ENCODE assay signal across 8 mouse cellular contexts in genomic region chr2:127208452-127208769, GRCm38 (mm10). TPM values are rescaled to one million over a fixed set of nuclear protein-coding genes. Genes with fewer than 3 reads are reported as not detected.
A peak's percentile ranks its signal among the peaks of the same experiment; 100 is the strongest.
DNase-seq lines count a peak whose midpoint lies in the region; ATAC-seq lines count a peak whose summit lies in the region.

No protein-coding gene starts in this region.

- H3K4me3 ChIP-seq in lung, embryonic 15.5 days = peak overlapping the region; percentile 60
- peak overlapping the region; percentile 64 for H3K4me3 ChIP-seq in limb, embryonic 10.5 days
- peak overlapping the region; percentile 95 for H3K4me3 ChIP-seq in neural tube, embryonic 15.5 days (replicated peaks)

- peak overlapping the region; percentile 80 for H3K4me2 ChIP-seq in lung, embryonic 15.5 days
- H3K4me2 ChIP-seq in neural tube, embryonic 15.5 days = peak overlapping the region; percentile 85

- peak overlapping the region; percentile 17; the same call in 1 of the 2 replicates for H3K27ac ChIP-seq in lung, embryonic 15.5 days
- H3K27ac ChIP-seq in limb, embryonic 10.5 days = peak overlapping the region; percentile 81
- H3K27ac ChIP-seq in neural tube, embryonic 15.5 days (replicated peaks) = peak overlapping the region; percentile 84

- no peaks in the 10 kb centered on the region for H3K9me3 ChIP-seq in lung, embryonic 15.5 days
- H3K9me3 ChIP-seq in limb, embryonic 10.5 days (replicated peaks) = no peaks in the 10 kb centered on the region
- H3K9me3 ChIP-seq in neural tube, embryonic 15.5 days (replicated peaks) = no peaks in the 10 kb centered on the region

- H3K27me3 ChIP-seq in lung, embryonic 15.5 days = no peaks in the 10 kb centered on the region
- H3K27me3 ChIP-seq in limb, embryonic 10.5 days (ENCODE audit: low read depth, poor library complexity, severe bottlenecking) = no peaks in the 10 kb centered on the region
- no peaks in the 10 kb centered on the region for H3K27me3 ChIP-seq in neural tube, embryonic 15.5 days (replicated peaks)

- 0% methylated on average over 17 of the region's 17 CpGs for WGBS in lung, embryonic 15.5 days
- under 1% methylated on average over 17 of the region's 17 CpGs for WGBS in limb, embryonic 10.5 days
- WGBS in neural tube, embryonic 15.5 days = under 1% methylated on average over 17 of the region's 17 CpGs

- DNase-seq in lung, postnatal 4 days = no peak
- DNase-seq in limb, embryonic 10.5 days (ENCODE audit: low spot score) = no peak
- no peak for DNase-seq in cerebellum, postnatal 36 days
- DNase-seq in urinary bladder, postnatal 10 days (ENCODE audit: low spot score) = no peak
- no peak for DNase-seq in gastrocnemius, postnatal 10 days

- peaks cover 11% of the 10 kb centered on the region for H3K4me1 ChIP-seq in lung, embryonic 15.5 days
- H3K4me1 ChIP-seq in limb, embryonic 10.5 days = peaks cover 15% of the 10 kb centered on the region
- peaks cover 16% of the 10 kb centered on the region for H3K4me1 ChIP-seq in neural tube, embryonic 15.5 days

- peak overlapping the region; percentile 58 for H3K9ac ChIP-seq in lung, embryonic 15.5 days
- H3K9ac ChIP-seq in neural tube, embryonic 15.5 days (replicated peaks) = peak overlapping the region; percentile 77

- ATAC-seq in lung, embryonic 15.5 days (ENCODE audit: borderline replicate concordance, extremely low read depth, low FRiP score, low TSS enrichment) = no peak; the same call in 1 of the 2 replicates
- ATAC-seq in erythroblast, adult 5-6 weeks (replicated peaks; ENCODE audit: low FRiP score, poor library complexity, severe bottlenecking) = peak; percentile 19; the same call in 1 of the 2 replicates
- ATAC-seq in neural tube, embryonic 15.5 days (ENCODE audit: low FRiP score) = no peak; the same call in 1 of the 2 replicates

- H3K36me3 ChIP-seq in lung, embryonic 15.5 days = peaks cover 34% of the 10 kb centered on the region
- peaks cover 42% of the 10 kb centered on the region for H3K36me3 ChIP-seq in limb, embryonic 10.5 days
- peaks cover 29% of the 10 kb centered on the region for H3K36me3 ChIP-seq in neural tube, embryonic 15.5 days

RNA-seq across cellular contexts. Expression of gene Snrnp200, which starts 0.2 kb away (rescaled TPM):
- 53.8 and 54.0 TPM in 2 replicates for polyA plus RNA-seq in lung, embryonic 15.5 days (2015; fragmentation: Nextera tagmentation; extraction: Ambion mirVana)
- total RNA-seq in erythroblast, adult 5-6 weeks (2015; ENCODE audit: low replicate concordance) = 25.7 and 44.3 TPM in 2 replicates
- total RNA-seq in erythroblast, adult 5-6 weeks (2017; ENCODE audit: low replicate concordance) = 45.7 and 55.2 TPM in 2 replicates
- 103 and 113 TPM in 2 replicates for polyA plus RNA-seq in limb, embryonic 10.5 days (2016; fragmentation: Nextera tagmentation; extraction: Ambion mirVana)
- 40.0 and 45.6 TPM in 2 replicates for polyA plus RNA-seq in neural tube, embryonic 15.5 days (2015; fragmentation: Nextera tagmentation; extraction: Ambion mirVana)
- total RNA-seq in gastrocnemius, postnatal 10 days (2021) = 10 to 100 TPM; 44.2 to 47.0 TPM

RNA-seq across cellular contexts. Expression of gene 1810024B03Rik, which starts 0.3 kb away (rescaled TPM):
- polyA plus RNA-seq in lung, embryonic 15.5 days (2015; fragmentation: Nextera tagmentation; extraction: Ambion mirVana) = 1.7 and 1.9 TPM in 2 replicates
- total RNA-seq in erythroblast, adult 5-6 weeks (2015; ENCODE audit: low replicate concordance) = not detected in 2 replicates
- total RNA-seq in erythroblast, adult 5-6 weeks (2017; ENCODE audit: low replicate concordance) = 0.84 TPM in 1 of 2 replicates, not detected in the other
- polyA plus RNA-seq in limb, embryonic 10.5 days (2016; fragmentation: Nextera tagmentation; extraction: Ambion mirVana) = 1.7 and 2.5 TPM in 2 replicates
- polyA plus RNA-seq in neural tube, embryonic 15.5 days (2015; fragmentation: Nextera tagmentation; extraction: Ambion mirVana) = 0.64 and 0.92 TPM in 2 replicates
- under 1 TPM; 0.52 to 0.93 TPM for total RNA-seq in gastrocnemius, postnatal 10 days (2021)

RNA-seq across cellular contexts. Expression of gene Ciao1, which starts 39.2 kb away (rescaled TPM):
- polyA plus RNA-seq in lung, embryonic 15.5 days (2015; fragmentation: Nextera tagmentation; extraction: Ambion mirVana) = 64.4 and 67.9 TPM in 2 replicates
- total RNA-seq in erythroblast, adult 5-6 weeks (2015; ENCODE audit: low replicate concordance) = 7.9 and 11.1 TPM in 2 replicates
- 17.4 and 30.4 TPM in 2 replicates for total RNA-seq in erythroblast, adult 5-6 weeks (2017; ENCODE audit: low replicate concordance)
- 58.8 and 58.9 TPM in 2 replicates for polyA plus RNA-seq in limb, embryonic 10.5 days (2016; fragmentation: Nextera tagmentation; extraction: Ambion mirVana)
- polyA plus RNA-seq in neural tube, embryonic 15.5 days (2015; fragmentation: Nextera tagmentation; extraction: Ambion mirVana) = 64.6 and 68.5 TPM in 2 replicates
- total RNA-seq in gastrocnemius, postnatal 10 days (2021) = 10 to 100 TPM; 43.2 to 49.9 TPM

RNA-seq across cellular contexts. Expression of gene Tmem127, which starts 39.3 kb away (rescaled TPM):
- polyA plus RNA-seq in lung, embryonic 15.5 days (2015; fragmentation: Nextera tagmentation; extraction: Ambion mirVana) = 27.8 and 30.9 TPM in 2 replicates
- 8.3 and 15.0 TPM in 2 replicates for total RNA-seq in erythroblast, adult 5-6 weeks (2015; ENCODE audit: low replicate concordance)
- total RNA-seq in erythroblast, adult 5-6 weeks (2017; ENCODE audit: low replicate concordance) = 13.9 and 20.6 TPM in 2 replicates
- 21.8 and 26.3 TPM in 2 replicates for polyA plus RNA-seq in limb, embryonic 10.5 days (2016; fragmentation: Nextera tagmentation; extraction: Ambion mirVana)
- 53.8 and 55.6 TPM in 2 replicates for polyA plus RNA-seq in neural tube, embryonic 15.5 days (2015; fragmentation: Nextera tagmentation; extraction: Ambion mirVana)
- total RNA-seq in gastrocnemius, postnatal 10 days (2021) = 10 to 100 TPM; 39.0 to 41.8 TPM

Comparison
In these comparisons a context has a peak if more than half of its experiments do, and no peak if none do; other contexts are left out.
1. H3K27ac ChIP-seq: peak in every context shown above with its lines; median percentile 84 in neural tube, embryonic 15.5 days; 81 in limb, embryonic 10.5 days; 17 in lung, embryonic 15.5 days.